Mouse (Mus musculus): ENCODE data around the gene Notch1.

GRCm38 (mm10) chr2:26485710-26486109, 30.8 kb downstream of the Notch1 start:
- TF ChIP-seq POLR2A (IDR thresholded peaks at IDR 0.05; ENCODE audit: extremely low read depth, insufficient read depth, low read length) (no peak), CTCF (IDR thresholded peaks at IDR 0.05; ENCODE audit: low read depth, low read length) (no peak)
